ENCODE assay signal across 17 mouse cellular contexts in genomic region chr10:93319526-93320063, GRCm38 (mm10). TPM values are rescaled to one million over a fixed set of nuclear protein-coding genes. Genes with fewer than 3 reads are reported as not detected.
DNase-seq lines count a peak whose midpoint lies in the region; TF ChIP-seq lines count a peak whose summit lies in the region.
"Had no signal": no experiment of that assay in that cellular context is flagged by ENCODE, and none has a peak within 500 bp of the region (broad histone marks: within the 10 kb centered on the region; RNA-seq: fewer than 3 reads in every experiment).

No protein-coding gene starts in this region.

- no peak for TF ChIP-seq CTCF in gastrocnemius, adult 2 months (IDR thresholded peaks at IDR 0.05)

- H3K4me3 ChIP-seq in gastrocnemius, adult 2 months: no peak overlapping the region
- H3K4me3 ChIP-seq: embryonic facial prominence, embryonic 10.5 days; forebrain, embryonic 13.5 days; heart, embryonic 12.5 days; hindbrain, embryonic 12.5 days; intestine, embryonic 15.5 days had no signal

- H3K27ac ChIP-seq in gastrocnemius, adult 2 months: peak overlapping the region; percentile 69
- H3K27ac ChIP-seq: embryonic facial prominence, embryonic 10.5 days; forebrain, embryonic 13.5 days; hindbrain, embryonic 12.5 days; intestine, embryonic 15.5 days had no signal

- intact Hi-C loops in gastrocnemius, adult 2 months (cut with DNase I): no loop called here

- no peak for DNase-seq in gastrocnemius, adult 2 months
- DNase-seq in gastrocnemius, postnatal 10 days: no peak
- DNase-seq in kidney, adult 11 months: peak; percentile 28
- DNase-seq in kidney, postnatal 4 days: no peak
- DNase-seq in kidney, postnatal 36 days: peak; percentile 41 to 55
- DNase-seq in kidney, adult 8-10 months: no peak
- DNase-seq in urinary bladder, postnatal 36 days (ENCODE audit: low spot score in 2 of 2): no peak
- DNase-seq: cerebellum, adult 18-20 months; cerebellum, adult 9-11 months; cerebellum, postnatal 36 days; forebrain, postnatal 0 days; heart, postnatal 4 days had no signal

RNA-seq across cellular contexts. Expression of gene Elk3, which starts 8.7 kb away (rescaled TPM):
- total RNA-seq in gastrocnemius, adult 2 months (2021): 10 to 100 TPM; 11.7 to 14.2 TPM
- total RNA-seq in gastrocnemius, postnatal 10 days (2021): 10 to 100 TPM; 41.9 to 46.7 TPM

Comparison
In these comparisons a context has a peak if more than half of its experiments do, and no peak if none do; other contexts are left out.
1. DNase-seq: peak in kidney, adult 11 months (single experiment) and kidney, postnatal 36 days (2 of 2); none in gastrocnemius, adult 2 months (single experiment), gastrocnemius, postnatal 10 days (single experiment), kidney, postnatal 4 days (0 of 2), kidney, adult 8-10 months (0 of 2) and urinary bladder, postnatal 36 days (0 of 2).